Mouse (Mus musculus) right cerebral cortex, postnatal 36 days (tissue): ENCODE results near the gene Ermap.

Experiments used
- DNase-seq, 2 experiments: peaks; one replicate each; pipeline ENCODE4 v3.0.0; 2022; ENCODE audit warnings: low spot score in 2 of 2, mixed read lengths in 1 of 2

Gene Ermap

GRCm38 (mm10) chr4:119137313-119137712 is 52.5 kb downstream of the Ermap start:
- no peak for DNase-seq

GRCm38 (mm10) chr4:119133860-119134259 is 56.0 kb downstream of the Ermap start:
- no peak for DNase-seq

- DNase-seq, result no peak
Observed at GRCm38 (mm10) chr4:119133306-119133705, 56.5 kb downstream of the Ermap start.

GRCm38 (mm10) chr4:119131189-119131910 is 58.5 kb downstream of the Ermap start:
- DNase-seq, result no peak

- DNase-seq, result no peak
Observed at GRCm38 (mm10) chr4:119129096-119129495, 60.7 kb downstream of the Ermap start.

GRCm38 (mm10) chr4:119128547-119128946 is 61.3 kb downstream of the Ermap start:
- no peak for DNase-seq

- no peak for DNase-seq
Observed at GRCm38 (mm10) chr4:119127229-119127628, 62.6 kb downstream of the Ermap start.

- no peak for DNase-seq
Observed at GRCm38 (mm10) chr4:119125577-119126270, 64.1 kb downstream of the Ermap start.
